Mouse (Mus musculus): ENCODE measurements around the gene Gm26992.

The Gm26992 gene

DNA sequence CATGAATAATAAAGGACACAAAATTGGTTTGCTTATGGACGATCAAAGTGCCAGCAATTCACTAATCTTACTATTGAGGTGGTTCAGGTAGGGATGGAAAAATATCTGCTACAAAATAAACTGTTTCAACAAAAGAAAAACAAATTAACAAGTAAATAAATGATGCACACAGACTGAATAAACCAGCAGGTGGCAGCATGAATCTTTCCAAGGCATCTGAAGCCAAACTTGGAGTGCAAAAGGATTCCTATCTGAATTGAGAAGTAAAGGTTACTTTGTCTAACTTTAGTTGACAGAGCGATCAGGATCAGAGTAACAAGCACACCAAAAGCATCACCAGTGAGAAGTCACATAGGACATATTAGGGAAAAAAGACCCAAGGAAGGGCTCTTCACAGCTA lies 62.2 kb downstream of the Gm26992 start:
- peak; percentile 44 for DNase-seq (ENCODE audit: low spot score)

DNA sequence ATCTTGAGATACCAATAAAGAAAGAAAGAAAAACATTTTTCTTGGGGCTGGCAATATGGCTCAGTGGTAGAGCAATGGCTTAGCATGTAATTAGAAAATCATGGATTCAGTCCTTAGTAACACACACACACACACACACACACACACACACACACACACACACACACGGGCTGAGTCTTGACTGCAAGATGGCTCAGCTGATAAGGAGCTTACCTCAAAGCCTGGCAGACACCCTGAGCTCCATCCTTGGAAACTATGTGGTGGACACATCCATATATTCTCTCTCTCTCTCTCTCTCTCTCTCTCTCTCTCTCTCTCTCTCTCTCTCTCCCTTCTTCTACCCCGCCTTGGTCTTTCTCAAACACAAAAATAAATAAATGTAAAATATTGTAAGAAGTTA lies 69.0 kb downstream of the Gm26992 start:
- no peak for DNase-seq (ENCODE audit: low spot score)

DNA sequence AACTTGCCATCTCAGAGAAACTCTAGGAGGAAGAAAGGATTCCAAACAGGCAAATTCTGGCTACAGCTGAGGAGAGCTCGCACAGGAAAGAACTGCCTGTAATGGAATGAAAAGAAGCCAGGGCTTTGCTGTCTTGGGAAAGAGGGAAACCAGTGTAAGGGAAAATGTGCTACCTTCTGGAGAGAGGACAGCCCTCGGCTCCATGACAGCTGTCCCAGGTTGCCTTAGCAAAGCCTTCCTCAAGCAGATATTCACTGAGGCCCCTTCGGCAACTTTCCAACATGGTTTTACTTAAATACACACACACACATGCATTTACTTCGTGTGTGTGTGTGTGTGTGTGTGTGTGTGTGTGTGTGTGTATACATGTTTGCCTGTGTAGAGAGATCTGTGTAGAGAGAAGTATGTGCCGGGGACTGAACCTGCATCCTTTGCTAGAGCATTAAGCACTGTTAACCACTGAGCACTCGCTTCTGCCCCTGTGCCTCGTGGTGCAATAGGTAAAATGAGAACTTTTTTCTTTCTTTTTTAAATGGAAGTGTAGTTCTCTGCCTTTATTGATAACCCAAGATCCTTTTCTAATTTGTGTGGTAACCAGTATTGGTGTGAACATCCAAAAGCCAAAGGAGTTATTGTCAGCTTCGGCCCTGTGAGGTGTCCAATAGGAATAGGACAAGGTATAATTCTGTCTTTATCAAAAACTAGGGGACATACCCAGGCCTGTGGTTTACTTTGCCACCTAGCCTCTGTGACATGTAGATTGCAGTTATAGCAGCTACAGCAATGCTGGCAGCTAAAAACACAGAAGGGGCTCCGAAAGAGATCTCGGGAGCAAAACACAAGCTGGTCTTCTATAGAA lies 70.8 kb downstream of the Gm26992 start:
- peak; percentile 7 for DNase-seq (ENCODE audit: low spot score)

DNA sequence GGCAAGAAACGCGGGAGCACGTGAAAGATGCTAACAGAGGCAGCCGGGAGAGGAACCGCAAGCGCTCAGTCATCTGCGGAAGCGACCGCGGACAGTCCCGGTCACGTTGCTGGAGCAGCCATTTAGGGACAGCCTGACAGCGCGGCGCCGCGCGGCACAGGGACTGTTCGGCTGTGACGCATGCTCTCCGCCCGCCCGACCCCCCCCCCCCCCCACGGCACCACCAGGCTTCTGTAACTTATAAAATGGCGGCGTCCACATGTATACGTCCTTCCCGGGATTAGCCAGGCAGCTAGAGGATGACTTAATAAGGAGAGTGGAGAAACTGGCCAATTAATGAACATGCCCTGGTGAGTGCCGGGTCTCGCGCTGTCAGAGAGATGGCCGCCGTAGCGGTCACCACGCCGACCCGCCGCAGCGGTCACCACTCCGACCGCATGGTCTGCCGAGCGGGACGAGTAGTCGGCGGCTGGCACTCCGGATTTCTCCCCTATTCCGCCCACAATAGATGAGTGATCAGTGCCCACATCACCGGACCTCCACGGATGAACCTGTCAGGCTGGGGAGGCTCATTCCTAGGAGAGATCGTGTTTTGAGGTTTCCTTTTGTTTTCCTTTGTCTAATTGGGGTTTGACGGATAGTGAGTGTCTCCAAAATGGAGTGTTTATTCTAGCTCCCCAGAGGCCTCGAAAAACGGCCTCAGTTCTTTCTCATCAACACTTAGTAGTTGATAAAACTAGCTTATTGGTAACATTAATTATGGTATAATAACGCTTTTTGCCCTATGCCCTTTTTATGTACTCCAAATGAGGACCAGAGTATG lies 71.8 kb downstream of the Gm26992 start:
- peak; percentile 60 for DNase-seq (ENCODE audit: low spot score)

DNA sequence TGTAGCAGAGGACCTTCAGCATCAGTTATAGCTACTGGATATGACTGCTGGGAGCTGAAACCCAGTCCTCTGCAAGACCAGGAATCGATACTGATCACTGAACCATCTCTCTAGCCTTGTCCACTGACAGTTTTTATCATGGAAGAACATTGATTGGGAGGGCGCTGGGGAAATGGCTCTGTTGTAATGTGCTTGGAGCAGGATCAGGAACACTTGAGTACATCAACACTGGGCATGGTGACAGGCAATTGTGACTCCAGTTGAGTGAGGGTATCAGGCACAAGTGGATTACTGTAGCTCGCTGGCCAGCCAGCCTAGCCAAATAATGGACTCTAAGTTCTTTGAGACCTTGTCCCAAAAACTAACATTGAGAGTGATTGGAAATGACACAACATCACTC lies 77.6 kb downstream of the Gm26992 start:
- no peak for DNase-seq (ENCODE audit: low spot score)

DNA sequence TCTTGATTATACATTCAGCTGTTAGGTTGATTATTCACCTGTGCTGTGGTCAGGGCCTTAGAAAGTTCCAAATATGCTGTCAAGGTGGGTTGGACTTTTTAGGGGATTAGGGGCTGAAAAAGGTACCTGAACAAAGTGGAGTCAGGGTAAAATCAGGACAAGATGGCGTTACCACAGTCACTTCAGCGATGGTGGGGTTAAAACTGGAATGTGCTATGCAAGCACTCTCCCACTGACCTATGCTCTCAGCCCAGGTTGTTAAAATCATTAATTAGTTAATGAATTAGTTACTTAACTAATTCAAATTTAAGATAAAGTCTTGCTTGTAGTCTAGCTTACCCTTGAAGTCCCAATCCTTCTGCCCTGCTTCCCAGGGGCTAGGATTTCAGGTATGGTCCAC lies 78.3 kb downstream of the Gm26992 start:
- DNase-seq (ENCODE audit: low spot score): no peak

DNA sequence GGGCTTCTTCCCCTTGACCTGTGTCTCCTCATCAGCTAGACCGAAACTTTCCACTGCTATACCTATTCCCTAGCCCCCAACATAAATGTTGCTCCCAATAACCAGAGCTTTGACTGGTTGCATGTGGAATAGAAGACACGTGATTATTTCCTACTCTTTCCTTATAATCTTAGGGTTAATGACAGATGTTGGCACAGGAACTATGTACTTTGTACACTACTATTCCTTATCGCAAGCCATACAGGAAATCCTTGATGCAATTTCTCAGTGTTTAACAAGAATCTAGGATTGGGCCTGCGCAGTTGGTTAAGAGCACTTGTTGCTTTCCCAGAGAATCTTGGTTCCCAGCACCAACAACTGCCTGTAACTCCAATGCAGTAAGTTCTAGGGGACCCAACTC lies 86.4 kb downstream of the Gm26992 start:
- DNase-seq (ENCODE audit: low spot score): no peak

DNA sequence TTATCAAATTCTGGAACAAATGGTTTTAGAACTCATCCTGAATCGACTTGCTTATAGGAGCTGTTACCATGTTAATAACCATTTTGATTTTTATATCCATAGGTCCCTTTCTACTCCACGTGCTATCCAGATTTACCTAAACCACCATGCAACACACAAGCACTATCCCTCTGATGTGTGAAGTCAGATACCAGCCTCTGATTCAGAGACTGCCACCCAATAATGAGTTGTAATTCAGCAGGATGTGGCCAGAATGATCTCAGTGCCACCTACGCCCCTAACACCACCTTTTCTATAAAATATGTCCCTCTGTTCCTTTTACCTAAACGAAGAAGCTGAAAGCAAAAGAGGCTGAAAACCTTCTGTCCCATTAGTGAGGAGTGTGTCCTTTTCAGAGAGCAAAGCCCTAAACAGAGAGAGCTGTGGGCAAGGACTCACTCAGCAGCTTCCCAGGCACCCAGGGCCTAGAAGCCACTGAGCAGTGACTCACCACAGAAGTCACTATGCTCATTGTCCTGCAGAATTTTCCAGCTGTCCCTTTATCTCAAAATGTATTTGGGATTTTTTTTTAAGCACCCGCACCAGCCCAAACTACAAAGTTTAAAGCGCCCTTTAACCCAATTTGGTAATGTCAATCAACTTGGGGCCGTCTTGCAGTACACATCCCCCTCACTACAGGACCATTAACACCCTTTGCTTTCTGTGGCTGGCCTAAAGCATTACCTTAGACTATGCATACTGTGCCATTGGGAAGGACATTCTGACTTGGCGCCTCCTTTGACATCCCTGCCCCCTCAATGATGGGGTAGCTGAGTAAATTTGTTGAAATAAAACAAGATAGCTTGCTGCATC lies 87.6 kb downstream of the Gm26992 start:
- DNase-seq (ENCODE audit: low spot score): no peak

DNA sequence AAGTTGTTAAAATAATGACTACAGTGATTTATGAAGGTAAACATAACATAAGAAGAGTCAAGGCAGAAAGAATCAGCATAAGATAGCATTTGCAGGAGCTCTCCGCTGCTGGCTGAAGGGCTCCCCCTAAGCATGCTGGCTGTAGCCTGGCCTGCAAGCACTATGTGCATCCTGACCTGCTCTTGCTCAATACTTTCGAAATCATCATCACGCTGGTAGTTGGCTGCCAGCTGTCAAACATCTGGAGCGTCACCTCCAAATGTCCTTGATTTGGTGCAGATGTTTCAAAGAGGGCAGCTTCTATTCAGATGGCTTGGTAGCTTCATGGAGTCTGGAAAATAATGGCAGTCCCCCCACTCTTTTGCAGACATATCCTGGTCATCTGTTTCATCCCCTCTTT lies 93.0 kb downstream of the Gm26992 start:
- no peak for DNase-seq (ENCODE audit: low spot score)

DNA sequence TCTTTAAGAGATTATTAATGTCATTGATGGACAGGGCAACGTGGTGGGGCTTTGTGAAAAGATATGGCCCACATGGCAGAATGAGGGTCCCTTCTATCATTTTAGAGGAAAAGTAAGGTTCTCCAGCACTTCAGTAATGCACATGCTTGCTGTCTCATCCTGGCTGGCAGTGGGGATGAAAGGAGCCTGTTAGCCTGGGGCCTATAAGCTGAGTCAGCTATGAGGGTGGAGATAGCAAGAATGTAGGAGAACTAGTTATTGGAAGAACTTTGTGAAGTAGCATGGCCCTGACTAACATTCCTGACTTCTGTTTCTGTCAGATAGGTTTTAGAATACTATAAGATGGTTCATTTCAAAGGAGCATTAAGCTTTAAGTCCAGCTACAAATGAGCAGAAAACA lies 93.5 kb downstream of the Gm26992 start:
- no peak for DNase-seq (ENCODE audit: low spot score)

DNA sequence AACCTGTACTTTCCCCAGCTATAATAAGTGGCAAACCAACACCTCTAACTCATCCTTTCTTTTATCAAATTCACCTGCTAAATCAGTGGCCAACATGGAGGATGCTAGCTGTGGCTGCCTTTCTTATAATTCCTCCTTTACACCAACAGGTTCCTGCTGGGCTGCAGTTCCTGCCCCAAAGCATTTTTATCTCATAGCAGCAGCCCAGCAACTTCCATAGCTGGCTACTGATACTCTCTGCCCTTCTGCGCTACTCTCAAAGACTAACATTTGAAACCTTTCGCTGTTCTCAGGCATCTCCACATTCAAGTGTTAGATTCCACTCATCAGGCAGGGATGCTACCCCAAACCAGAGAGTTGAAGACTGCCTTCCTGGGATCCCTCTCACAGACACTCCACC lies 97.0 kb downstream of the Gm26992 start:
- no peak for DNase-seq (ENCODE audit: low spot score)

DNA sequence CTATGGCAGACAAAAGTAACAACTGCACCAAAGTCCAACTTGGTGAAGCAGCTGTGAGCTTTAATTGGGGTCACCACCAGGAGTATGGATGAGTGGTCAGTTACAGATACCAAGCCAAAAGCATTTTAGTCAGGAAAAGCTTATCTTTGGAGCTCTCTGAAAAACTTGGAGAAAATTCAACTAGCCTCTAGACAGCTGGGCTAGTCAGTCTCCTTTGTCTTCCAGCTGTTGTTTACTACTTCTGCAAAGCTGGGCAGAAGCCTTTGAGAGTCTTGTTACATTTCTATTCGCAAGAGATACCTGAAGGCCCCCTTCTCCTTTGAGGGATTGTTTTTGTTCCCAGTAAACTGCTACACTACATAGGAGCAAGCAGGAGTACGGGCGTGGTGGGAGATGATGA lies 97.7 kb downstream of the Gm26992 start:
- no peak for DNase-seq (ENCODE audit: low spot score)

DNA sequence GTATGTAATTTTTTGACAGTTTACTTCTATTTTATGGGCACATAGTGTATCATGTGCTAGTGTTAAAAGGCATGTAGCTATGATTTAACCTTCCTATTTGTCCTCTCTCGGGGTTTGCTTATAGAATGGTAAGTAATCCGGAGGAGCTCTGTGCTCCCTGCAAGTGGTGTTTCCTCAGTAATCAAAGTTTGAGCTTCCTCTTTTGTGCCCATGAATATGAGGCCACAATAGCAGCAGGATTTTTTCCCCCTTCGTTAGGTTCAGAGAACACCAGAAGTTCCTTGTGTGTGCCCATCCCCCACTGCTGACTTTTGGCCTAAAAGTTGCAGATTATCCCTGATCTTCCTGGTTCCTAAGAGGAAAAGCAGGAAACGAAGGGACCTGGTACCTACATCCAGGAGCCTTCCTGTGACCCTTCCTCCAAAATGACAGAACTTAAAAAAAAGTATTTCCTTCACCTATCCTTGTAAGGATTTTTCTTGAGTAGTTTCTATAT lies 99.5 kb downstream of the Gm26992 start:
- DNase-seq (ENCODE audit: low spot score): no peak

DNA sequence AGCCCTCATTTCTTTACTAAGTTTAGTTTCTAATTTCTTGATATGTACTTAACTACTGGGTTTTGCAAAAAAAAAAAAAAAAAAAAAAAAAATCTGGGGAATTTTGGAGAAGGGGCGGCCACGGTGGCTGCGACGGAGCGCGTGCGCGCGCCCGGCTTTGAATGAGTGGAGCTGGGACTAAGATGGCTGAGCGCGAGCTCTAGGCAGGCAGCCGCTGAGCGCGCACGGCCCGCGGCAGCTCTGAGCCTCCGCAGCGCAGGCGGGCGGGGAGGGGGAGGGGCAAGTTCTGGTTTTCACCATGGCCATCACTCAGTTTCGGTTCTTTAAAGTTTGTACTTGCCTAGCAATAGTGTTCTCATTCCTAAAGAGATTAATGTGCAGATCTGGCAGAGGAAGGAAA lies 107.4 kb downstream of the Gm26992 start:
- peak; percentile 72 for DNase-seq (ENCODE audit: low spot score)
